Comparison of ENCODE assay signal across 8 mouse cellular contexts in genomic region chr5:123019336-123020016, GRCm38 (mm10). TPM values are rescaled to one million over a fixed set of nuclear protein-coding genes. Genes with fewer than 3 reads are reported as not detected.
DNase-seq lines count a peak whose midpoint lies in the region; ATAC-seq lines count a peak whose summit lies in the region.

No protein-coding gene starts in this region.

- H3K27me3 ChIP-seq in forebrain, embryonic 11.5 days (ENCODE audit: control insufficient read depth, insufficient read depth, low read length), result peaks cover 2% of the 10 kb centered on the region; the same call in 1 of the 2 replicates
- H3K27me3 ChIP-seq in hindbrain, embryonic 16.5 days (replicated peaks; ENCODE audit: control insufficient read depth, insufficient read depth, low read length), result no peaks in the 10 kb centered on the region
- H3K27me3 ChIP-seq in midbrain, embryonic 15.5 days (replicated peaks), result no peaks in the 10 kb centered on the region

- no peak overlapping the region for H3K9ac ChIP-seq in forebrain, embryonic 11.5 days (ENCODE audit: low read length)
- H3K9ac ChIP-seq in hindbrain, embryonic 16.5 days (ENCODE audit: low read depth, low read length), result no peak overlapping the region
- no peak overlapping the region for H3K9ac ChIP-seq in midbrain, embryonic 15.5 days

- H3K4me2 ChIP-seq in forebrain, embryonic 11.5 days (ENCODE audit: low read depth, low read length, severe bottlenecking), result no peak overlapping the region
- H3K4me2 ChIP-seq in hindbrain, embryonic 16.5 days (ENCODE audit: low read length), result no peak overlapping the region
- no peak overlapping the region for H3K4me2 ChIP-seq in midbrain, embryonic 15.5 days

- peak; percentile 96 for DNase-seq in heart, adult 11 months
- no peak for DNase-seq in heart, postnatal 25 days (ENCODE audit: low spot score)
- DNase-seq in forebrain, embryonic 11.5 days (ENCODE audit: low spot score), result no peak
- DNase-seq in adrenal gland, postnatal 36 days, result no peak
- no peak for DNase-seq in cerebellum, adult 9-10 months
- DNase-seq in right cerebral cortex, adult 18-20 months, result no peak

- no peaks in the 10 kb centered on the region for H3K9me3 ChIP-seq in forebrain, embryonic 11.5 days (ENCODE audit: control insufficient read depth, low read length)
- no peaks in the 10 kb centered on the region for H3K9me3 ChIP-seq in hindbrain, embryonic 16.5 days (ENCODE audit: control insufficient read depth, low read length)
- no peaks in the 10 kb centered on the region for H3K9me3 ChIP-seq in midbrain, embryonic 15.5 days

- no peaks in the 10 kb centered on the region for H3K36me3 ChIP-seq in forebrain, embryonic 11.5 days (ENCODE audit: control insufficient read depth, insufficient read depth, low read length)
- H3K36me3 ChIP-seq in hindbrain, embryonic 16.5 days (ENCODE audit: control insufficient read depth, insufficient read depth, low read length), result no peaks in the 10 kb centered on the region
- H3K36me3 ChIP-seq in midbrain, embryonic 15.5 days (replicated peaks), result no peaks in the 10 kb centered on the region

- no peak for ATAC-seq in forebrain, embryonic 11.5 days (replicated peaks; ENCODE audit: low FRiP score)
- ATAC-seq in hindbrain, embryonic 16.5 days, result peak; percentile 39
- ATAC-seq in midbrain, embryonic 15.5 days (replicated peaks), result 0 out of 2 replicates have a peak, but pooled peaks have one; percentile 21

- 56% methylated on average over 10 of the region's 10 CpGs for WGBS in forebrain, embryonic 11.5 days
- WGBS in hindbrain, embryonic 16.5 days, result 42% methylated on average over 10 of the region's 10 CpGs
- WGBS in midbrain, embryonic 15.5 days, result 30% methylated on average over 10 of the region's 10 CpGs

- intact Hi-C loops in heart, postnatal 25 days (cut with DNase I), result no loop called here

- H3K27ac ChIP-seq in forebrain, embryonic 11.5 days (ENCODE audit: low read depth, low read length), result peak overlapping the region; percentile 68; the same call in 1 of the 2 replicates
- peak overlapping the region; percentile 68 for H3K27ac ChIP-seq in hindbrain, embryonic 16.5 days (ENCODE audit: low read depth, low read length)
- H3K27ac ChIP-seq in midbrain, embryonic 15.5 days, result peak overlapping the region; percentile 70

- peaks cover 16% of the 10 kb centered on the region; the same call in 1 of the 2 replicates for H3K4me1 ChIP-seq in forebrain, embryonic 11.5 days (replicated peaks; ENCODE audit: control insufficient read depth, insufficient read depth, low read length)
- peaks cover 19% of the 10 kb centered on the region for H3K4me1 ChIP-seq in hindbrain, embryonic 16.5 days (ENCODE audit: control insufficient read depth, insufficient read depth, low read depth, low read length)
- peaks cover 35% of the 10 kb centered on the region for H3K4me1 ChIP-seq in midbrain, embryonic 15.5 days

- no peak overlapping the region for H3K4me3 ChIP-seq in forebrain, embryonic 11.5 days (ENCODE audit: low read depth, low read length)
- H3K4me3 ChIP-seq in hindbrain, embryonic 16.5 days (ENCODE audit: low read length), result no peak overlapping the region
- no peak overlapping the region for H3K4me3 ChIP-seq in midbrain, embryonic 15.5 days

RNA-seq across cellular contexts. Expression of gene Orai1, which starts 4.6 kb away (rescaled TPM):
- 10 to 100 TPM; 15.1 to 16.1 TPM for total RNA-seq in heart, postnatal 25 days (2021)
- 9.6 and 9.8 TPM in 2 replicates for polyA plus RNA-seq in forebrain, embryonic 11.5 days (2014; fragmentation: Nextera tagmentation; extraction: Ambion mirVana)
- 14.2 TPM in 2 replicates for polyA plus RNA-seq in hindbrain, embryonic 16.5 days (2015; fragmentation: Nextera tagmentation; extraction: Ambion mirVana)
- 11.6 and 13.6 TPM in 2 replicates for polyA plus RNA-seq in midbrain, embryonic 15.5 days (2015; fragmentation: Nextera tagmentation; extraction: Ambion mirVana)
- 10 to 100 TPM in 1 of 2 experiments, 1 to 10 TPM in 1; 9.2 to 12.3 TPM for total RNA-seq in adrenal gland, postnatal 36 days (2021)

RNA-seq across cellular contexts. Expression of gene Morn3, which starts 27.3 kb away (rescaled TPM):
- total RNA-seq in heart, postnatal 25 days (2021), result not detected
- not detected in 2 replicates for polyA plus RNA-seq in forebrain, embryonic 11.5 days (2014; fragmentation: Nextera tagmentation; extraction: Ambion mirVana)
- 0.47 and 0.81 TPM in 2 replicates for polyA plus RNA-seq in hindbrain, embryonic 16.5 days (2015; fragmentation: Nextera tagmentation; extraction: Ambion mirVana)
- 1.5 TPM in 1 of 2 replicates, not detected in the other for polyA plus RNA-seq in midbrain, embryonic 15.5 days (2015; fragmentation: Nextera tagmentation; extraction: Ambion mirVana)
- total RNA-seq in adrenal gland, postnatal 36 days (2021), result not detected

RNA-seq across cellular contexts. Expression of gene Kdm2b, which starts 29.9 kb away (rescaled TPM):
- total RNA-seq in heart, postnatal 25 days (2021), result 10 to 100 TPM; 15.4 to 16.8 TPM
- 78.0 and 92.4 TPM in 2 replicates for polyA plus RNA-seq in forebrain, embryonic 11.5 days (2014; fragmentation: Nextera tagmentation; extraction: Ambion mirVana)
- 88.8 and 99.8 TPM in 2 replicates for polyA plus RNA-seq in hindbrain, embryonic 16.5 days (2015; fragmentation: Nextera tagmentation; extraction: Ambion mirVana)
- 115 and 123 TPM in 2 replicates for polyA plus RNA-seq in midbrain, embryonic 15.5 days (2015; fragmentation: Nextera tagmentation; extraction: Ambion mirVana)
- total RNA-seq in adrenal gland, postnatal 36 days (2021), result 10 to 100 TPM; 13.4 to 14.7 TPM

RNA-seq across cellular contexts. Expression of gene Tmem120b, which starts 48.7 kb away (rescaled TPM):
- 10 to 100 TPM in 1 of 2 experiments, 1 to 10 TPM in 1; 8.6 to 10.6 TPM for total RNA-seq in heart, postnatal 25 days (2021)
- 7.3 and 9.3 TPM in 2 replicates for polyA plus RNA-seq in forebrain, embryonic 11.5 days (2014; fragmentation: Nextera tagmentation; extraction: Ambion mirVana)
- 17.3 and 19.8 TPM in 2 replicates for polyA plus RNA-seq in hindbrain, embryonic 16.5 days (2015; fragmentation: Nextera tagmentation; extraction: Ambion mirVana)
- polyA plus RNA-seq in midbrain, embryonic 15.5 days (2015; fragmentation: Nextera tagmentation; extraction: Ambion mirVana), result 17.1 and 23.3 TPM in 2 replicates
- total RNA-seq in adrenal gland, postnatal 36 days (2021), result 10 to 100 TPM; 27.0 to 48.7 TPM
